Mouse (Mus musculus): ENCODE results near the gene Fxyd6. TPM values are rescaled to one million over a fixed set of nuclear protein-coding genes. Genes with fewer than 3 reads are reported as not detected.
A peak's percentile ranks its signal among the peaks of the same experiment; 100 is the strongest.

Gene Fxyd6
- 18.9 and 20.6 TPM in 2 replicates for polyA plus RNA-seq (2012; rRNA removed)

GRCm38 (mm10) chr9:45370117-45370561 lies at the start of gene Fxyd6:
Gene Fxyd6, plus strand, starts transcription at chr9:45370185.
- TF ChIP-seq POLR2A (IDR thresholded peaks at IDR 0.05; ENCODE audit: low read depth, low read length) = no peak
- TF ChIP-seq CTCF (IDR thresholded peaks at IDR 0.05; ENCODE audit: extremely low read depth, insufficient read length, insufficient replicate concordance, low read depth, low read length) = no peak
- 2% methylated on average over 28 of the region's 28 CpGs for WGBS
- no peaks in the 10 kb centered on the region for H3K36me3 ChIP-seq (ENCODE audit: control insufficient read depth, insufficient read depth, low read length)
- peaks cover 10% of the 10 kb centered on the region for H3K27me3 ChIP-seq (ENCODE audit: control insufficient read depth, insufficient read depth, low read length)
- H3K4me3 ChIP-seq (ENCODE audit: low read depth, low read length) = peak within 1 kb of the TSS; percentile 60
- H3K4me1 ChIP-seq (ENCODE audit: control insufficient read depth, insufficient read depth, insufficient read length, low read length) = no peaks in the 10 kb centered on the region
- no peak within 1 kb of the TSS for H3K27ac ChIP-seq (ENCODE audit: insufficient read depth, low read depth, low read length)

GRCm38 (mm10) chr9:45321465-45321864 lies 48.5 kb upstream of the Fxyd6 start:
- WGBS = 81% methylated on average over 6 of the region's 6 CpGs
- H3K27ac ChIP-seq (ENCODE audit: insufficient read depth, low read depth, low read length) = no peak overlapping the region
- no peak overlapping the region for H3K4me3 ChIP-seq (ENCODE audit: low read depth, low read length)
- TF ChIP-seq CTCF (IDR thresholded peaks at IDR 0.05; ENCODE audit: extremely low read depth, insufficient read length, insufficient replicate concordance, low read depth, low read length) (no peak), POLR2A (IDR thresholded peaks at IDR 0.05; ENCODE audit: low read depth, low read length) (no peak)
- no peaks in the 10 kb centered on the region for H3K27me3 ChIP-seq (ENCODE audit: control insufficient read depth, insufficient read depth, low read length)
- no peaks in the 10 kb centered on the region for H3K4me1 ChIP-seq (ENCODE audit: control insufficient read depth, insufficient read depth, insufficient read length, low read length)
- H3K36me3 ChIP-seq (ENCODE audit: control insufficient read depth, insufficient read depth, low read length) = no peaks in the 10 kb centered on the region

- Histone ChIP-seq H3K36me3 (ENCODE audit: control insufficient read depth, insufficient read depth, low read length) (no peaks in the 10 kb centered on the region), H3K27me3 (ENCODE audit: control insufficient read depth, insufficient read depth, low read length) (no peaks in the 10 kb centered on the region), H3K4me1 (ENCODE audit: control insufficient read depth, insufficient read depth, insufficient read length, low read length) (no peaks in the 10 kb centered on the region), H3K4me3 (ENCODE audit: low read depth, low read length) (no peak overlapping the region), H3K27ac (ENCODE audit: insufficient read depth, low read depth, low read length) (no peak overlapping the region)
- WGBS = 66% methylated on average over 4 of the region's 4 CpGs
- TF ChIP-seq CTCF (IDR thresholded peaks at IDR 0.05; ENCODE audit: extremely low read depth, insufficient read length, insufficient replicate concordance, low read depth, low read length) (no peak), POLR2A (IDR thresholded peaks at IDR 0.05; ENCODE audit: low read depth, low read length) (no peak)
Measured at GRCm38 (mm10) chr9:45321946-45322430, 48.0 kb upstream of the Fxyd6 start.

- Histone ChIP-seq H3K4me3 (ENCODE audit: low read depth, low read length) (no peak overlapping the region), H3K4me1 (ENCODE audit: control insufficient read depth, insufficient read depth, insufficient read length, low read length) (no peaks in the 10 kb centered on the region), H3K27ac (ENCODE audit: insufficient read depth, low read depth, low read length) (no peak overlapping the region), H3K36me3 (ENCODE audit: control insufficient read depth, insufficient read depth, low read length) (no peaks in the 10 kb centered on the region), H3K27me3 (ENCODE audit: control insufficient read depth, insufficient read depth, low read length) (no peaks in the 10 kb centered on the region)
- TF ChIP-seq CTCF (IDR thresholded peaks at IDR 0.05; ENCODE audit: extremely low read depth, insufficient read length, insufficient replicate concordance, low read depth, low read length) = no peak
- TF ChIP-seq POLR2A (IDR thresholded peaks at IDR 0.05; ENCODE audit: low read depth, low read length) = no peak
- WGBS = 60% methylated on average over 9 of the region's 9 CpGs
Measured at GRCm38 (mm10) chr9:45326390-45326789, 43.6 kb upstream of the Fxyd6 start.

- Histone ChIP-seq H3K27me3 (ENCODE audit: control insufficient read depth, insufficient read depth, low read length) (no peaks in the 10 kb centered on the region), H3K27ac (ENCODE audit: insufficient read depth, low read depth, low read length) (no peak overlapping the region), H3K4me3 (ENCODE audit: low read depth, low read length) (no peak overlapping the region), H3K4me1 (ENCODE audit: control insufficient read depth, insufficient read depth, insufficient read length, low read length) (no peaks in the 10 kb centered on the region), H3K36me3 (ENCODE audit: control insufficient read depth, insufficient read depth, low read length) (no peaks in the 10 kb centered on the region)
- WGBS = 83% methylated on average over 4 of the region's 4 CpGs
- TF ChIP-seq POLR2A (IDR thresholded peaks at IDR 0.05; ENCODE audit: low read depth, low read length) (no peak), CTCF (IDR thresholded peaks at IDR 0.05; ENCODE audit: extremely low read depth, insufficient read length, insufficient replicate concordance, low read depth, low read length) (no peak)
Measured at GRCm38 (mm10) chr9:45328263-45328662, 41.7 kb upstream of the Fxyd6 start.

- 86% methylated on average over 6 of the region's 6 CpGs for WGBS
- no peak for TF ChIP-seq CTCF (IDR thresholded peaks at IDR 0.05; ENCODE audit: extremely low read depth, insufficient read length, insufficient replicate concordance, low read depth, low read length)
- no peak for TF ChIP-seq POLR2A (IDR thresholded peaks at IDR 0.05; ENCODE audit: low read depth, low read length)
- no peaks in the 10 kb centered on the region for H3K27me3 ChIP-seq (ENCODE audit: control insufficient read depth, insufficient read depth, low read length)
Measured at GRCm38 (mm10) chr9:45329577-45329976, 40.4 kb upstream of the Fxyd6 start.

GRCm38 (mm10) chr9:45337406-45337805 lies 32.6 kb upstream of the Fxyd6 start:
- no peak overlapping the region for H3K27ac ChIP-seq (ENCODE audit: insufficient read depth, low read depth, low read length)
- 54% methylated on average over 2 of the region's 2 CpGs for WGBS

More at GRCm38 (mm10) chr9:45329577-45329976, 40.4 kb upstream of the Fxyd6 start:
- Histone ChIP-seq H3K27ac (ENCODE audit: insufficient read depth, low read depth, low read length) (no peak overlapping the region), H3K36me3 (ENCODE audit: control insufficient read depth, insufficient read depth, low read length) (no peaks in the 10 kb centered on the region), H3K4me1 (ENCODE audit: control insufficient read depth, insufficient read depth, insufficient read length, low read length) (no peaks in the 10 kb centered on the region), H3K4me3 (ENCODE audit: low read depth, low read length) (no peak overlapping the region)

More at GRCm38 (mm10) chr9:45337406-45337805, 32.6 kb upstream of the Fxyd6 start:
- TF ChIP-seq CTCF (IDR thresholded peaks at IDR 0.05; ENCODE audit: extremely low read depth, insufficient read length, insufficient replicate concordance, low read depth, low read length) (no peak), POLR2A (IDR thresholded peaks at IDR 0.05; ENCODE audit: low read depth, low read length) (no peak)
- no peaks in the 10 kb centered on the region for H3K4me1 ChIP-seq (ENCODE audit: control insufficient read depth, insufficient read depth, insufficient read length, low read length)
- no peaks in the 10 kb centered on the region for H3K27me3 ChIP-seq (ENCODE audit: control insufficient read depth, insufficient read depth, low read length)
- no peaks in the 10 kb centered on the region for H3K36me3 ChIP-seq (ENCODE audit: control insufficient read depth, insufficient read depth, low read length)
- no peak overlapping the region for H3K4me3 ChIP-seq (ENCODE audit: low read depth, low read length)

Data from small intestine, adult 2 months (tissue).